Mouse (Mus musculus) heart, embryonic 12.5 days (tissue): Measurements from ENCODE around the gene Hdhd3. TPM values are rescaled to one million over a fixed set of nuclear protein-coding genes. Genes with fewer than 3 reads are reported as not detected.

Experiments used
- ATAC-seq: fragments of 200-750 bp; cut with Nextera tagmentation; 2 replicates; pipeline ENCODE4 v1.8.0; 2017; ENCODE audit warnings: moderate TSS enrichment, moderate library complexity; ENCODE audit not compliant: insufficient number of reproducible peaks, low FRiP score
- H3K27ac ChIP-seq: fragments of 300-500 bp; sonication (generic); 2 replicates; pipeline ENCODE4 v1.5.1; 2016; ENCODE audit warnings: mild to moderate bottlenecking, moderate library complexity; ENCODE audit not compliant: poor library complexity, severe bottlenecking
- H3K27me3 ChIP-seq: fragments of 300-500 bp; sonication (generic); replicated peaks from 2 replicates; pipeline ENCODE4 v1.6.1; 2016; ENCODE audit warnings: mild to moderate bottlenecking, moderate library complexity
- H3K36me3 ChIP-seq: fragments of 300-500 bp; sonication (generic); 2 replicates; pipeline ENCODE4 v1.6.1; 2016; ENCODE audit warnings: mild to moderate bottlenecking, moderate library complexity
- H3K4me1 ChIP-seq: fragments of 300-500 bp; sonication (generic); replicated peaks from 2 replicates; pipeline ENCODE4 v1.6.1; 2016; ENCODE audit warnings: mild to moderate bottlenecking
- H3K4me2 ChIP-seq: fragments of 300-500 bp; sonication (generic); 2 replicates; pipeline ENCODE4 v1.6.1; 2016; ENCODE audit warnings: mild to moderate bottlenecking, moderate library complexity
- H3K4me3 ChIP-seq: fragments of 300-500 bp; sonication (generic); 2 replicates; pipeline ENCODE4 v1.5.1; 2016; ENCODE audit warnings: mild to moderate bottlenecking
- H3K9ac ChIP-seq: fragments of 300-500 bp; sonication (generic); 2 replicates; pipeline ENCODE4 v1.6.1; 2016; ENCODE audit warnings: mild to moderate bottlenecking, moderate library complexity
- H3K9me3 ChIP-seq: fragments of 300-500 bp; sonication (generic); replicated peaks from 2 replicates; pipeline ENCODE4 v1.6.1; 2016; ENCODE audit warnings: mild to moderate bottlenecking, moderate library complexity
- WGBS: fragments of 180-500 bp; shearing (Covaris S2); methylation state at CpG from one replicate; pipeline ENCODE4 v1.1.7; 2016; 5-methylcytosine and 5-hydroxymethylcytosine counted together
- polyA plus RNA-seq: library from polyadenylated mRNA; unstranded; fragments of >200 nt; fragmentation: Nextera tagmentation; extraction: Ambion mirVana; gene quantifications from 2 replicates; pipeline ENCODE4 v1.2.1, GENCODE M21; 2016

Hdhd3 gene
- polyA plus RNA-seq, 1 experiment from 2014 or later = 8.0 TPM

- no peak overlapping the region for H3K4me3 ChIP-seq
- H3K36me3 ChIP-seq = no peaks in the 10 kb centered on the region
- 76% methylated on average over 6 of the region's 6 CpGs for WGBS
- H3K4me2 ChIP-seq = no peak overlapping the region
- H3K4me1 ChIP-seq = peaks cover 9% of the 10 kb centered on the region
- H3K9me3 ChIP-seq = no peaks in the 10 kb centered on the region
- peaks cover 25% of the 10 kb centered on the region for H3K27me3 ChIP-seq
- H3K9ac ChIP-seq = no peak overlapping the region
- no peak overlapping the region for H3K27ac ChIP-seq
- ATAC-seq = no peak
Observed at GRCm38 (mm10) chr4:62475793-62476192, 27.5 kb downstream of the Hdhd3 start.

GRCm38 (mm10) chr4:62475131-62475530 is 28.1 kb downstream of the Hdhd3 start:
- no peak overlapping the region for H3K9ac ChIP-seq
- no peak overlapping the region for H3K4me2 ChIP-seq
- ATAC-seq = no peak
- H3K36me3 ChIP-seq = no peaks in the 10 kb centered on the region
- WGBS = 75% methylated on average over 2 of the region's 2 CpGs
- peaks cover 20% of the 10 kb centered on the region for H3K27me3 ChIP-seq
- H3K4me1 ChIP-seq = peaks cover 9% of the 10 kb centered on the region
- H3K9me3 ChIP-seq = no peaks in the 10 kb centered on the region
- H3K27ac ChIP-seq = no peak overlapping the region
- no peak overlapping the region for H3K4me3 ChIP-seq

- Histone ChIP-seq H3K9me3 (no peaks in the 10 kb centered on the region), H3K27ac (no peak overlapping the region), H3K4me3 (no peak overlapping the region), H3K4me2 (no peak overlapping the region), H3K27me3 (no peaks in the 10 kb centered on the region), H3K4me1 (no peaks in the 10 kb centered on the region), H3K9ac (no peak overlapping the region), H3K36me3 (no peaks in the 10 kb centered on the region)
- WGBS = 86% methylated on average over 2 of the region's 2 CpGs
- ATAC-seq = no peak
Observed at GRCm38 (mm10) chr4:62472071-62472470, 31.2 kb downstream of the Hdhd3 start.

DNA sequence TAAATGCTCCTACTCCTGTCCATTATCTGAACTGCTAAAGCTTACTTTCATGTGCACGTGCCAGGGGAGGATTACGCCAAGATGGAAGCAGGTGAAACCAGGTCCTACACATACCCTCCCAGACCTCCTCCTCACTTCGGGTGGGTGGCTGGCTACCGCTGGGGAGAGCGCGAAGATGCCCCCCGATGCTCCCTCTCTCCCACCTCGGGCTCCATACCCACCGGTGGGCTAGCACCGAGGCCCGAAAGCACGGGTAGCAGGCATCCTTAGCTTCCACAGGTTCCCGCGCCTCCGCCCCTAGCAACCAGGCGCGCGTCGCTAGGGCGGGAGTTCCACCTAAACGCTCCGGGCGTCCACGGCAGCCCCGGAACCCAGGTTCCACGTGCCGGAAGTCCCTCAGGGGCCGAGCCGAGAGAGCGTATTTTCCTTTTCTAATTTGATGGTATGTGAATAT is 32.6 kb downstream of the Hdhd3 start, which contains the start of gene Wdr31:
Wdr31 (minus strand) TSS at position 299 of the 454 bp plus-strand sequence.
- H3K9me3 ChIP-seq = no peaks in the 10 kb centered on the region
- no peaks in the 10 kb centered on the region for H3K4me1 ChIP-seq
- no peaks in the 10 kb centered on the region for H3K36me3 ChIP-seq
- 1% methylated on average over 30 of the region's 30 CpGs for WGBS
- peak within 1 kb of the TSS; percentile 64 for H3K4me3 ChIP-seq
- H3K4me2 ChIP-seq = peak within 1 kb of the TSS; percentile 79
- H3K27ac ChIP-seq = no peak within 1 kb of the TSS
- peak within 1 kb of the TSS; percentile 71 for H3K9ac ChIP-seq
- ATAC-seq = peak; percentile 87
- no peaks in the 10 kb centered on the region for H3K27me3 ChIP-seq

GRCm38 (mm10) chr4:62468158-62468557 is 35.1 kb downstream of the Hdhd3 start:
- Histone ChIP-seq H3K4me1 (no peaks in the 10 kb centered on the region), H3K4me3 (no peak overlapping the region), H3K27me3 (no peaks in the 10 kb centered on the region), H3K9ac (no peak overlapping the region), H3K9me3 (no peaks in the 10 kb centered on the region), H3K4me2 (no peak overlapping the region), H3K36me3 (no peaks in the 10 kb centered on the region), H3K27ac (no peak overlapping the region)
- 94% methylated on average over 1 of the region's 1 CpGs for WGBS
- ATAC-seq = no peak

DNA sequence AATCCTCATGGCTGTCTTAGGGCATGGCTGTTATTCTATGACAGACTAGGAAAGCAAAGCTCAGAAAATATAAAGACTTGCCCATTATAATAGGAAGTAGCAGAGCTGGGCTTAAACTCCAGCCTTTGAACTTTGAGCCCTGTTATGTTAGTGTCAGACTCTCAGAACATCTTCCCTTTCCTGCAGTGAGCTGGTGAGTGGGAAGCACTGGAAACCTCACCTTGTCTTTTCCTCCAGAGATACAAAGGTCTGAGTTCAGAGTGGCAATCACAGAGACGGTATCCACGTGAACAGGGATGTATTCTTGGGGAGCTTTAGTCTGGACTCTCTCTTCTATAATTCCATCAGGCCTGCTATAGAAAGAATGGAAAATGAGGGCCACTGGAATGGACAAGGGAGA is 40.1 kb downstream of the Hdhd3 start:
- ATAC-seq = no peak
- 78% methylated on average over 2 of the region's 2 CpGs for WGBS
- no peak overlapping the region for H3K9ac ChIP-seq

GRCm38 (mm10) chr4:62460348-62460747 is 42.9 kb downstream of the Hdhd3 start:
- H3K27me3 ChIP-seq = no peaks in the 10 kb centered on the region
- H3K4me3 ChIP-seq = no peak overlapping the region
- ATAC-seq = no peak
- no peak overlapping the region for H3K27ac ChIP-seq
- H3K9ac ChIP-seq = no peak overlapping the region
- WGBS = 83% methylated on average over 8 of the region's 8 CpGs
- H3K4me1 ChIP-seq = 0 out of 2 replicates have a peak, but pooled peaks cover 4% of the 10 kb centered on the region
- H3K4me2 ChIP-seq = no peak overlapping the region
- no peaks in the 10 kb centered on the region for H3K36me3 ChIP-seq
- no peaks in the 10 kb centered on the region for H3K9me3 ChIP-seq

More for the DNA sequence above, 40.1 kb downstream of the Hdhd3 start:
- no peak overlapping the region for H3K4me3 ChIP-seq
- no peaks in the 10 kb centered on the region for H3K9me3 ChIP-seq
- 0 out of 2 replicates have a peak, but pooled peaks cover 3% of the 10 kb centered on the region for H3K4me1 ChIP-seq
- H3K36me3 ChIP-seq = no peaks in the 10 kb centered on the region
- no peaks in the 10 kb centered on the region for H3K27me3 ChIP-seq
- no peak overlapping the region for H3K27ac ChIP-seq
- H3K4me2 ChIP-seq = no peak overlapping the region

DNA sequence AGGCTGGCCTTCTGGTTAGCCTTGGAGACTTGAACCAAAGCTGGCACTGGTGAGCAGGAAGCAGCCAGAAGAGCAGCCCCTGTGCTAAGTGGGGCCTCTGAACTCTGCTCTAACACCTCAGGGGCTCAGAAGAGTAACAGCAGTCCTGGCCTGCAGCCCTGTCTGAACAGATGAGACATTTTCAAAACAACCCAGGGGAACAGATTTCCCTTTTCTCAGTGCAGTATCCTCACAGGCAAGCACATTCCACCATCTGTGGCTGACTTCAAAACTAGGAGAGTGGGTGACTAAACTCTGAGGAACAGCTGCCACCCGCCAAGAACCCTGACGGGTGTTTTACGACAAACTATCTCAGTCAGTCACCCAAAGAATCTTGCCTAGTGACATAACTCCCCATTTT is 44.2 kb downstream of the Hdhd3 start:
- Histone ChIP-seq H3K27me3 (no peaks in the 10 kb centered on the region), H3K4me3 (no peak overlapping the region), H3K27ac (no peak overlapping the region), H3K9me3 (no peaks in the 10 kb centered on the region), H3K9ac (no peak overlapping the region), H3K36me3 (no peaks in the 10 kb centered on the region), H3K4me2 (no peak overlapping the region), H3K4me1 (0 out of 2 replicates have a peak, but pooled peaks cover 4% of the 10 kb centered on the region)
- WGBS = 79% methylated on average over 3 of the region's 3 CpGs
- no peak for ATAC-seq

- Histone ChIP-seq H3K4me1 (0 out of 2 replicates have a peak, but pooled peaks cover 4% of the 10 kb centered on the region), H3K27me3 (no peaks in the 10 kb centered on the region), H3K27ac (no peak overlapping the region), H3K4me3 (no peak overlapping the region), H3K4me2 (no peak overlapping the region), H3K9me3 (no peaks in the 10 kb centered on the region), H3K9ac (no peak overlapping the region), H3K36me3 (no peaks in the 10 kb centered on the region)
- ATAC-seq = no peak
- 50% methylated on average over 5 of the region's 5 CpGs for WGBS
Observed at GRCm38 (mm10) chr4:62454995-62455394, 48.3 kb downstream of the Hdhd3 start.

Other genes with a start within 250 kb of the Hdhd3 start
- gene Slc31a2, start 240.9 kb downstream of the Hdhd3 start, polyA plus RNA-seq = 16.7 and 16.9 TPM in 2 replicates
- gene Fkbp15, start 142.9 kb downstream of the Hdhd3 start, polyA plus RNA-seq = 18.2 and 19.6 TPM in 2 replicates
- gene Slc31a1, start 142.7 kb downstream of the Hdhd3 start, polyA plus RNA-seq = 50.5 and 52.0 TPM in 2 replicates
- 90.4 and 90.8 TPM in 2 replicates for gene Cdc26, start 94.8 kb downstream of the Hdhd3 start, polyA plus RNA-seq
- gene Prpf4, start 94.7 kb downstream of the Hdhd3 start, polyA plus RNA-seq = 14.9 and 15.3 TPM in 2 replicates
- gene Rnf183, start 68.2 kb downstream of the Hdhd3 start, polyA plus RNA-seq = not detected in 2 replicates
- gene Wdr31, start 32.6 kb downstream of the Hdhd3 start, polyA plus RNA-seq = 3.3 and 4.0 TPM in 2 replicates
- 0.49 and 0.64 TPM in 2 replicates for gene Bspry, start 23.4 kb downstream of the Hdhd3 start, polyA plus RNA-seq
- gene Alad, start 16.5 kb upstream of the Hdhd3 start, polyA plus RNA-seq = 74.3 and 80.0 TPM in 2 replicates
- gene Pole3, start 21.6 kb upstream of the Hdhd3 start, polyA plus RNA-seq = 53.6 and 59.9 TPM in 2 replicates
- gene 4933430I17Rik, start 21.9 kb upstream of the Hdhd3 start, polyA plus RNA-seq = 0.31 and 0.43 TPM in 2 replicates
- gene Rgs3, start 56.4 kb upstream of the Hdhd3 start, polyA plus RNA-seq = 60.5 and 73.7 TPM in 2 replicates